14 mouse cellular contexts compared by ENCODE assay signal in the genomic region with DNA sequence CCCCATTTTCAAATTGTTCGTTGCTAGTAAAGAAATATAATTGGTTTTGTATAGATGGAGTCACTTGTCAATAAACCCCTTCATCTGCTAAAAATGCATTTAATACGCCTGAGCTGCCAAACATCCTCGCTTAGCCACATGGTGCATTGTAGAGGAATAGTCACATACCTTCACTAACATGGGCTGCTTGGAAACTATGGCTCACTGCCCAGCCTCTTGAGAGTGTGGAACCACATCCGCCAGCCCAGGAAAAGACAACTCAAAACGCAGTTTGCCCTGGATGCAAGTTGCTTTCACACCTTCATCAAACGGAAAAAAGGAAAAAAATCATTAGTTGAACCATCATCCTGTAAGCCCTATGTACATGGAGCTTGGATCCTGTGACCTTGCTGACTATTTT.
DNase-seq lines count a peak whose midpoint lies in the region; ATAC-seq lines count a peak whose summit lies in the region.
"Had no signal": no experiment of that assay in that cellular context is flagged by ENCODE, and none has a peak within 500 bp of the region (broad histone marks: within the 10 kb centered on the region; RNA-seq: fewer than 3 reads in every experiment).

No protein-coding gene starts in this region.

- H3K27me3 ChIP-seq in kidney, embryonic 16.5 days (ENCODE audit: insufficient read depth, low read length): no peaks in the 10 kb centered on the region
- H3K27me3 ChIP-seq: limb, embryonic 15.5 days; neural tube, embryonic 13.5 days had no signal

- no peak overlapping the region for H3K27ac ChIP-seq in kidney, embryonic 16.5 days (ENCODE audit: low read length)
- H3K27ac ChIP-seq: limb, embryonic 15.5 days; lung, embryonic 15.5 days; midbrain, embryonic 13.5 days; neural tube, embryonic 13.5 days had no signal

- 81% methylated on average over 6 of the region's 6 CpGs for WGBS in kidney, embryonic 16.5 days

- no peak overlapping the region for H3K9ac ChIP-seq in kidney, embryonic 16.5 days (replicated peaks; ENCODE audit: low read length)
- H3K9ac ChIP-seq: limb, embryonic 15.5 days; lung, embryonic 15.5 days; midbrain, embryonic 13.5 days; neural tube, embryonic 13.5 days had no signal

- H3K4me1 ChIP-seq in kidney, embryonic 16.5 days (ENCODE audit: insufficient read depth, low read length): no peaks in the 10 kb centered on the region
- H3K4me1 ChIP-seq: limb, embryonic 15.5 days had no signal

- no peak overlapping the region for H3K4me2 ChIP-seq in kidney, embryonic 16.5 days (replicated peaks; ENCODE audit: low read depth, low read length)
- H3K4me2 ChIP-seq: limb, embryonic 15.5 days; lung, embryonic 15.5 days; midbrain, embryonic 13.5 days; neural tube, embryonic 13.5 days had no signal

- DNase-seq in cerebellum, adult 9-11 months: peak; percentile 64
- DNase-seq in cerebellum, adult 8-10 months: no peak
- DNase-seq in layer of hippocampus, adult 11-12 months (ENCODE audit: low spot score): peak; percentile 41
- DNase-seq in layer of hippocampus, adult 9-10 months (ENCODE audit: low spot score): no peak
- peak; percentile 63 for DNase-seq in heart, postnatal 4 days
- peak; percentile 48 for DNase-seq in right cerebral cortex, postnatal 4 days
- no peak for DNase-seq in testis, postnatal 10 days (ENCODE audit: low spot score)
- DNase-seq: adrenal gland, adult 8-10 months; kidney, postnatal 36 days had no signal

- H3K36me3 ChIP-seq in kidney, embryonic 16.5 days (ENCODE audit: insufficient read depth, low read length): no peaks in the 10 kb centered on the region
- H3K36me3 ChIP-seq: limb, embryonic 15.5 days; lung, embryonic 15.5 days; midbrain, embryonic 13.5 days; neural tube, embryonic 13.5 days had no signal

- ATAC-seq in kidney, embryonic 16.5 days (ENCODE audit: low FRiP score, low TSS enrichment): no peak
- ATAC-seq: midbrain, embryonic 13.5 days had no signal

- no peaks in the 10 kb centered on the region for H3K9me3 ChIP-seq in kidney, embryonic 16.5 days (ENCODE audit: low read length)
- H3K9me3 ChIP-seq: limb, embryonic 15.5 days; lung, embryonic 15.5 days; midbrain, embryonic 13.5 days; neural tube, embryonic 13.5 days had no signal

- no peak overlapping the region for H3K4me3 ChIP-seq in kidney, embryonic 16.5 days (ENCODE audit: low read length)
- H3K4me3 ChIP-seq: limb, embryonic 15.5 days; lung, embryonic 15.5 days; midbrain, embryonic 13.5 days; neural tube, embryonic 13.5 days had no signal

Comparison
In these comparisons a context has a peak if more than half of its experiments do, and no peak if none do; other contexts are left out.
1. DNase-seq: peak in cerebellum, adult 9-11 months (single experiment), layer of hippocampus, adult 11-12 months (single experiment), heart, postnatal 4 days (single experiment) and right cerebral cortex, postnatal 4 days (single experiment); none in cerebellum, adult 8-10 months (single experiment), layer of hippocampus, adult 9-10 months (single experiment) and testis, postnatal 10 days (single experiment).